Mouse (Mus musculus) heart, embryonic 11.5 days (tissue): Measurements from ENCODE around the gene Insig2. TPM values are rescaled to one million over a fixed set of nuclear protein-coding genes. Genes with fewer than 3 reads are reported as not detected.

Experiments
- ATAC-seq: fragments of 200-750 bp; cut with Nextera tagmentation; replicated peaks from 2 replicates; pipeline ENCODE4 v1.8.0; 2017; ENCODE audit warnings: moderate library complexity; ENCODE audit not compliant: insufficient number of reproducible peaks, low FRiP score, low TSS enrichment
- H3K27ac ChIP-seq: fragments of 300-500 bp; sonication (generic); 2 replicates; pipeline ENCODE4 v1.5.1; 2014; ENCODE audit warnings: mild to moderate bottlenecking, low read depth, low read length
- H3K27me3 ChIP-seq: fragments of 300-500 bp; sonication (generic); 2 replicates; pipeline ENCODE4 v1.6.1; 2014; ENCODE audit warnings: mild to moderate bottlenecking, low read length, mixed read lengths; ENCODE audit not compliant: control insufficient read depth, insufficient read depth
- H3K36me3 ChIP-seq: fragments of 300-500 bp; sonication (generic); 2 replicates; pipeline ENCODE4 v1.6.1; 2014; ENCODE audit warnings: mild to moderate bottlenecking, low read length, moderate library complexity, mixed read lengths; ENCODE audit not compliant: control insufficient read depth, insufficient read depth
- H3K4me1 ChIP-seq: fragments of 300-500 bp; sonication (generic); 2 replicates; pipeline ENCODE4 v1.6.1; 2014; ENCODE audit warnings: low read length; ENCODE audit not compliant: control insufficient read depth, insufficient read depth
- H3K4me2 ChIP-seq: fragments of 300-500 bp; sonication (generic); 2 replicates; pipeline ENCODE4 v1.6.1; 2014; ENCODE audit warnings: mild to moderate bottlenecking, moderate library complexity
- H3K4me3 ChIP-seq: fragments of 300-500 bp; sonication (generic); 2 replicates; pipeline ENCODE4 v1.5.1; 2014; ENCODE audit warnings: low read depth, low read length
- H3K9ac ChIP-seq: fragments of 300-500 bp; sonication (generic); 2 replicates; pipeline ENCODE4 v1.6.1; 2014; ENCODE audit warnings: mild to moderate bottlenecking, low read depth, low read length, moderate library complexity
- H3K9me3 ChIP-seq: fragments of 300-500 bp; sonication (generic); replicated peaks from 2 replicates; pipeline ENCODE4 v1.6.1; 2016; ENCODE audit warnings: low read length; ENCODE audit not compliant: control insufficient read depth
- WGBS: fragments of 180-500 bp; shearing (Covaris S2); extraction: QIAGEN DNeasy Blood & Tissue Kit; methylation state at CpG from one replicate; pipeline ENCODE4 v1.1.7; 2014; ENCODE audit not compliant: insufficient replicate concordance; 5-methylcytosine and 5-hydroxymethylcytosine counted together
- polyA plus RNA-seq: library from polyadenylated mRNA; unstranded; fragments of >200 nt; fragmentation: Nextera tagmentation; extraction: Ambion mirVana; gene quantifications from 2 replicates; pipeline ENCODE4 v1.2.1, GENCODE M21; 2014

The Insig2 gene
- polyA plus RNA-seq, 1 experiment from 2014 or later: 16.4 TPM

- Histone ChIP-seq H3K9ac (no peak overlapping the region), H3K4me1 (no peaks in the 10 kb centered on the region), H3K27me3 (no peaks in the 10 kb centered on the region), H3K9me3 (no peaks in the 10 kb centered on the region), H3K4me3 (no peak overlapping the region), H3K27ac (no peak overlapping the region), H3K36me3 (no peaks in the 10 kb centered on the region), H3K4me2 (no peak overlapping the region)
- 90% methylated on average over 1 of the region's 1 CpGs for WGBS
- no peak for ATAC-seq
Measured at GRCm38 (mm10) chr1:121313181-121313580, 19.2 kb downstream of the Insig2 start.

GRCm38 (mm10) chr1:121312326-121312725 is 20.1 kb downstream of the Insig2 start:
- Histone ChIP-seq H3K27ac (no peak overlapping the region), H3K36me3 (no peaks in the 10 kb centered on the region), H3K9ac (no peak overlapping the region), H3K27me3 (no peaks in the 10 kb centered on the region), H3K4me3 (no peak overlapping the region), H3K4me2 (no peak overlapping the region), H3K9me3 (no peaks in the 10 kb centered on the region), H3K4me1 (no peaks in the 10 kb centered on the region)
- whole genome bisulfite sequencing: 85% methylated on average over 4 of the region's 4 CpGs
- no peak for ATAC-seq

DNA sequence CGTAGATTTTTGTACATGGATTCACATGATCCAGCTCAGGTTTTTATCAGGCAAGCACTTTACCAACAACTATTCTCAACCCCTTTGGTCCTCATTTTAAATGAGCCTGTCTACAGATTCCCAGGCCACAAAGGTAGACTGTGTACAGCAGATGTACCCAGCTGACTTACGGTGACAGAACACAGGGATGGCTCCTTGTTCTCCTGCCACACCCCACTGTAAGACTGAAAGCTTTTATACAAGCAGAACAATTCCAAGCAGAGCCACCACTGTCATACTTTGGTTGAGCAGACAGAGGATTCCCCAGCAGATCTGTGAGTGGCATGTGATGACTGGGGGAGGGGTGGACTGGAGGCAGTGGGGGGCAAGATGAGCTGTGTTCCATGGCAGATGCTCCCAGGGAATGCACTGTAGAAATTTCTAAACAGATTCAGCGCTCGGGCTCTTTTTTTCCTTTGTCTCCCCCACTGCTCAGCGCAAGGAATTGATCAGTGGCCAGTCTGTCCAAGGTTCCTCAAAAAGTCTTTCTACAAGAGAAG is 35.6 kb downstream of the Insig2 start:
- H3K36me3 ChIP-seq: no peaks in the 10 kb centered on the region
- no peak overlapping the region for H3K4me2 ChIP-seq
- H3K4me3 ChIP-seq: no peak overlapping the region
- no peaks in the 10 kb centered on the region for H3K9me3 ChIP-seq
- ATAC-seq: no peak
- H3K27ac ChIP-seq: no peak overlapping the region
- no peaks in the 10 kb centered on the region for H3K27me3 ChIP-seq
- no peak overlapping the region for H3K9ac ChIP-seq
- 88% methylated on average over 5 of the region's 5 CpGs for WGBS
- no peaks in the 10 kb centered on the region for H3K4me1 ChIP-seq

DNA sequence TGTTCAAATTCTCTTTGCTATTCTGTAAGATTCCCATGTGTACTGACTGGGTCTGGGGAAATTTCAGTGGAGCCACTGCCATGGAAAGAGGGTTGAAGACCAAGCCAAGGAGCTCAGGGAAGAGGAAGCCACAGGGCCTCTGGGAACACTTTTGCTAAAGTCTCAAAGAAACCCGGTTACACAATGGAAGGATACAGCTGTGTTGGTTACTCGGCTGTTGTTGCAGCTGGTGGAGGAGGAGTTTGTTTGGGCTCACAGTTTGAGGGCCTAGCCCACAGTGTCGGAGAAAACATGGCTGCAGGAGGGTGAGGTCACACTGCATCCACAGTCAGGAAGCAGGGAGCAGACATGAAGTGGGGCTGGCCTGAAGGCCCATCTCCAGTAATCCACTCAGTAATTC is 38.8 kb downstream of the Insig2 start:
- Histone ChIP-seq H3K9ac (no peak overlapping the region), H3K27me3 (no peaks in the 10 kb centered on the region), H3K36me3 (no peaks in the 10 kb centered on the region), H3K9me3 (no peaks in the 10 kb centered on the region), H3K4me1 (no peaks in the 10 kb centered on the region), H3K4me2 (no peak overlapping the region), H3K27ac (no peak overlapping the region), H3K4me3 (no peak overlapping the region)
- no peak for ATAC-seq
- WGBS: 50% methylated on average over 3 of the region's 3 CpGs

GRCm38 (mm10) chr1:121290841-121291240 is 41.5 kb downstream of the Insig2 start:
- H3K27me3 ChIP-seq: no peaks in the 10 kb centered on the region
- no peaks in the 10 kb centered on the region for H3K36me3 ChIP-seq
- 77% methylated on average over 10 of the region's 10 CpGs for WGBS
- H3K9ac ChIP-seq: no peak overlapping the region
- H3K27ac ChIP-seq: no peak overlapping the region
- no peak overlapping the region for H3K4me2 ChIP-seq
- no peaks in the 10 kb centered on the region for H3K4me1 ChIP-seq
- H3K4me3 ChIP-seq: no peak overlapping the region
- H3K9me3 ChIP-seq: no peaks in the 10 kb centered on the region
- no peak for ATAC-seq

GRCm38 (mm10) chr1:121290340-121290739 is 42.0 kb downstream of the Insig2 start:
- H3K36me3 ChIP-seq: no peaks in the 10 kb centered on the region
- H3K27ac ChIP-seq: no peak overlapping the region
- no peak overlapping the region for H3K9ac ChIP-seq
- whole genome bisulfite sequencing: 67% methylated on average over 5 of the region's 5 CpGs
- H3K4me3 ChIP-seq: no peak overlapping the region
- H3K4me1 ChIP-seq: no peaks in the 10 kb centered on the region
- H3K4me2 ChIP-seq: no peak overlapping the region
- ATAC-seq: no peak
- no peaks in the 10 kb centered on the region for H3K27me3 ChIP-seq
- H3K9me3 ChIP-seq: no peaks in the 10 kb centered on the region

DNA sequence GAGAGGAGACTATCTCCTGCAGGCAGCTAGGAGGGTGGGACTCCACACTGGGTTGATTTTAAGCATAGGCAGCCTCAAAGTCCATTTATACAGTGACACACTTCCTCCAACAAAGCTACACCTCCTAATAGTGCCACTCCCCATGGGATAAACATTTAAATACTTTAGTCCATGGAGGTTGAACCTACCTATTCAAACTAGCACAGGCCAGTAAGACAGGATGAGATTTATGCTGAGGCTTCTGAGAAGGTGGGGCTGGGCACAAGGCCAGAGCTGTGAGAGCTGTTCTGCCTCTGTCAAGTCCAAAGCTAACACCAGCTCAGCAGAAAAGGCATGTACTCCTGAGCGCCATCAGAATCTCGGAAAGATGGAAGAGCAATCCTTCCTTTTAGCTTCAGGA is 48.2 kb downstream of the Insig2 start:
- Histone ChIP-seq H3K9ac (no peak overlapping the region), H3K9me3 (no peaks in the 10 kb centered on the region), H3K4me3 (no peak overlapping the region), H3K27me3 (no peaks in the 10 kb centered on the region), H3K4me1 (no peaks in the 10 kb centered on the region), H3K27ac (no peak overlapping the region), H3K36me3 (no peaks in the 10 kb centered on the region), H3K4me2 (no peak overlapping the region)
- ATAC-seq: no peak
- 84% methylated on average over 2 of the region's 2 CpGs for WGBS

DNA sequence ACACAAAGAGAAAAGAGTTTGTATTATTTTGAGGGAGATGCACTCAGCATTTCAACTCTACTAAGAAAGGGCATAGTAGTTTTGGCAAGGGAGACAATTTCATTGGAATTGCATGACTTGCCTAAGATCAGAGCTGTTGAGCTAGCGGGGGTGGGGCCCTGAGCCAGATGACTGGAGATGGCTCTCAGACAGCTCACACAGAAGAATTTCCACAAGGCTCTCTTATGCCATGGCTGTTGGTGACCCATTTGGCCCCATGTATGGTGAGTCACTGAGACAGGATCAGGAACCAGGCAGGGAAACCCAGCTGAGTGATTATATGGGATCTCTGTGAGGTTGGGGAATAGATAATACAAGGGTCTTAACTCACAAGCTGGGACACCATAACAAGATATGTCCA is 51.9 kb downstream of the Insig2 start:
- Histone ChIP-seq H3K9me3 (no peaks in the 10 kb centered on the region), H3K36me3 (no peaks in the 10 kb centered on the region), H3K4me2 (no peak overlapping the region), H3K27me3 (no peaks in the 10 kb centered on the region), H3K4me1 (no peaks in the 10 kb centered on the region), H3K4me3 (no peak overlapping the region), H3K27ac (no peak overlapping the region), H3K9ac (no peak overlapping the region)
- WGBS: 77% methylated on average over 1 of the region's 1 CpGs
- ATAC-seq: no peak

- H3K4me3 ChIP-seq: no peak overlapping the region
- no peak for ATAC-seq
- no peak overlapping the region for H3K9ac ChIP-seq
- no peaks in the 10 kb centered on the region for H3K36me3 ChIP-seq
- 64% methylated on average over 3 of the region's 3 CpGs for WGBS
- H3K4me1 ChIP-seq: no peaks in the 10 kb centered on the region
- no peak overlapping the region for H3K4me2 ChIP-seq
- H3K27me3 ChIP-seq: no peaks in the 10 kb centered on the region
- no peak overlapping the region for H3K27ac ChIP-seq
- H3K9me3 ChIP-seq: no peaks in the 10 kb centered on the region
Measured at GRCm38 (mm10) chr1:121278370-121278769, 54.0 kb downstream of the Insig2 start.
